Mouse (Mus musculus) ES-Bruce4 (cell line): Measurements from ENCODE around the gene Aak1. TPM values are rescaled to one million over a fixed set of nuclear protein-coding genes. Genes with fewer than 3 reads are reported as not detected.
A peak's percentile ranks its signal among the peaks of the same experiment; 100 is the strongest.

Experiments
- H3K27ac ChIP-seq: 2 replicates; pipeline ENCODE4 v1.5.1; 2012; ENCODE audit warnings: low read length, inconsistent platforms; ENCODE audit not compliant: insufficient read depth
- H3K27me3 ChIP-seq: 2 replicates; pipeline ENCODE4 v1.6.1; 2012; ENCODE audit warnings: mild to moderate bottlenecking, low read length, inconsistent platforms; ENCODE audit not compliant: control insufficient read depth, poor library complexity, insufficient read depth, severe bottlenecking
- H3K36me3 ChIP-seq: 2 replicates; pipeline ENCODE4 v1.6.1; 2012; ENCODE audit warnings: inconsistent platforms, mild to moderate bottlenecking, low read length, moderate library complexity; ENCODE audit not compliant: control insufficient read depth, poor library complexity, insufficient read depth, severe bottlenecking
- H3K4me1 ChIP-seq: one replicate; pipeline ENCODE4 v1.8.1; 2011; ENCODE audit warnings: low read length; ENCODE audit not compliant: control insufficient read depth, insufficient read depth
- H3K4me3 ChIP-seq: 2 replicates; pipeline ENCODE4 v1.5.1; 2011; ENCODE audit warnings: low read depth, mild to moderate bottlenecking, low read length
- H3K9ac ChIP-seq: 2 replicates; pipeline ENCODE4 v1.6.1; 2012; ENCODE audit warnings: low read depth, mild to moderate bottlenecking, inconsistent platforms; ENCODE audit not compliant: poor library complexity, severe bottlenecking
- H3K9me3 ChIP-seq: replicated peaks from 2 replicates; pipeline ENCODE4 v1.6.1; 2012; ENCODE audit warnings: mild to moderate bottlenecking, low read length, inconsistent platforms; ENCODE audit not compliant: control insufficient read depth, poor library complexity, insufficient read depth, severe bottlenecking
- CTCF ChIP-seq: IDR thresholded peaks from one replicate; pipeline ENCODE4 v1.8.1; 2011; ENCODE audit warnings: low read depth, low read length
- EP300 ChIP-seq: IDR thresholded peaks from 2 replicates; pipeline ENCODE4 v1.6.1; 2011; ENCODE audit warnings: low read depth, low read length; ENCODE audit not compliant: insufficient read depth
- POLR2A ChIP-seq: IDR thresholded peaks from one replicate; pipeline ENCODE4 v1.8.1; 2011; ENCODE audit warnings: low read length; ENCODE audit not compliant: insufficient read depth
- polyA plus RNA-seq: library from polyadenylated mRNA; stranded (reverse); fragments of >200 nt; gene quantifications from 2 replicates; pipeline ENCODE4 v1.2.4, GENCODE M21; 2011; ENCODE audit warnings: low read depth; ENCODE audit not compliant: missing spikeins, insufficient read depth, insufficient read length

Gene Aak1
- polyA plus RNA-seq, 1 experiment = 38.2 TPM

GRCm38 (mm10) chr6:86813341-86813740 lies 36.0 kb upstream of the Aak1 start:
- no peak overlapping the region for H3K9ac ChIP-seq
- peaks cover 1% of the 10 kb centered on the region for H3K4me1 ChIP-seq
- TF ChIP-seq CTCF (peak; percentile 39), EP300 (no peak)
- no peaks in the 10 kb centered on the region for H3K36me3 ChIP-seq
- H3K27me3 ChIP-seq = no peaks in the 10 kb centered on the region
- H3K4me3 ChIP-seq = no peak overlapping the region
- no peak overlapping the region for H3K27ac ChIP-seq
- H3K9me3 ChIP-seq = no peaks in the 10 kb centered on the region

- Histone ChIP-seq H3K36me3 (no peaks in the 10 kb centered on the region), H3K27me3 (no peaks in the 10 kb centered on the region), H3K4me1 (peaks cover 1% of the 10 kb centered on the region), H3K9ac (peak overlapping the region; percentile 4; the same call in 1 of the 2 replicates), H3K27ac (peak overlapping the region; percentile 13; the same call in 1 of the 2 replicates), H3K4me3 (peak overlapping the region; percentile 3; the same call in 1 of the 2 replicates), H3K9me3 (no peaks in the 10 kb centered on the region)
- no peak for TF ChIP-seq CTCF
- no peak for TF ChIP-seq EP300
- no peak for TF ChIP-seq POLR2A
These were observed 34.4 kb upstream of the Aak1 start for GRCm38 (mm10) chr6:86814926-86815325.

GRCm38 (mm10) chr6:86815436-86815835 lies 33.9 kb upstream of the Aak1 start:
- Histone ChIP-seq H3K9ac (peak overlapping the region; percentile 4; the same call in 1 of the 2 replicates), H3K27ac (peak overlapping the region; percentile 32; the same call in 1 of the 2 replicates), H3K4me3 (peak overlapping the region; percentile 3; the same call in 1 of the 2 replicates), H3K4me1 (peaks cover 1% of the 10 kb centered on the region), H3K9me3 (no peaks in the 10 kb centered on the region), H3K27me3 (no peaks in the 10 kb centered on the region), H3K36me3 (no peaks in the 10 kb centered on the region)
- no peak for TF ChIP-seq EP300
- no peak for TF ChIP-seq CTCF
- no peak for TF ChIP-seq POLR2A

- Histone ChIP-seq H3K4me1 (peaks cover 1% of the 10 kb centered on the region), H3K27me3 (no peaks in the 10 kb centered on the region), H3K9ac (no peak overlapping the region), H3K27ac (0 out of 2 replicates have a peak overlapping the region, but pooled peaks have one; percentile 6), H3K9me3 (no peaks in the 10 kb centered on the region), H3K4me3 (no peak overlapping the region), H3K36me3 (no peaks in the 10 kb centered on the region)
- TF ChIP-seq EP300 (no peak), CTCF (peak; percentile 16)
These were observed 32.7 kb upstream of the Aak1 start for GRCm38 (mm10) chr6:86816586-86816985.

- H3K36me3 ChIP-seq = no peaks in the 10 kb centered on the region
- H3K9ac ChIP-seq = no peak overlapping the region
- H3K9me3 ChIP-seq = no peaks in the 10 kb centered on the region
- H3K27me3 ChIP-seq = no peaks in the 10 kb centered on the region
- no peak for TF ChIP-seq POLR2A
- no peak for TF ChIP-seq CTCF
- TF ChIP-seq EP300 = no peak
- H3K4me1 ChIP-seq = peaks cover 1% of the 10 kb centered on the region
- H3K4me3 ChIP-seq = no peak overlapping the region
- H3K27ac ChIP-seq = no peak overlapping the region
These were observed 30.4 kb upstream of the Aak1 start for GRCm38 (mm10) chr6:86818914-86819313.

GRCm38 (mm10) chr6:86819926-86820325 lies 29.4 kb upstream of the Aak1 start:
- H3K9me3 ChIP-seq = no peaks in the 10 kb centered on the region
- no peaks in the 10 kb centered on the region for H3K36me3 ChIP-seq
- no peaks in the 10 kb centered on the region for H3K4me1 ChIP-seq
- no peak overlapping the region for H3K27ac ChIP-seq
- TF ChIP-seq POLR2A (no peak), EP300 (no peak), CTCF (no peak)
- no peaks in the 10 kb centered on the region for H3K27me3 ChIP-seq
- H3K4me3 ChIP-seq = no peak overlapping the region
- H3K9ac ChIP-seq = no peak overlapping the region
